Mouse (Mus musculus): Measurements from ENCODE around the gene 4933428G20Rik.

GRCm38 (mm10) chr11:97485661-97486060 lies 14.5 kb downstream of the 4933428G20Rik start:
- TF ChIP-seq CTCF (IDR thresholded peaks at IDR 0.05; ENCODE audit: low read depth, low read length), result no peak
- TF ChIP-seq TAL1 (conservative IDR thresholded peaks at IDR 0.05; ENCODE audit: low read depth, low read length), result no peak
- no peak for TF ChIP-seq GATA2 (IDR thresholded peaks at IDR 0.05; ENCODE audit: borderline replicate concordance, low read depth, low read length)
